ENCODE assay signal across 21 mouse cellular contexts in the genomic region with DNA sequence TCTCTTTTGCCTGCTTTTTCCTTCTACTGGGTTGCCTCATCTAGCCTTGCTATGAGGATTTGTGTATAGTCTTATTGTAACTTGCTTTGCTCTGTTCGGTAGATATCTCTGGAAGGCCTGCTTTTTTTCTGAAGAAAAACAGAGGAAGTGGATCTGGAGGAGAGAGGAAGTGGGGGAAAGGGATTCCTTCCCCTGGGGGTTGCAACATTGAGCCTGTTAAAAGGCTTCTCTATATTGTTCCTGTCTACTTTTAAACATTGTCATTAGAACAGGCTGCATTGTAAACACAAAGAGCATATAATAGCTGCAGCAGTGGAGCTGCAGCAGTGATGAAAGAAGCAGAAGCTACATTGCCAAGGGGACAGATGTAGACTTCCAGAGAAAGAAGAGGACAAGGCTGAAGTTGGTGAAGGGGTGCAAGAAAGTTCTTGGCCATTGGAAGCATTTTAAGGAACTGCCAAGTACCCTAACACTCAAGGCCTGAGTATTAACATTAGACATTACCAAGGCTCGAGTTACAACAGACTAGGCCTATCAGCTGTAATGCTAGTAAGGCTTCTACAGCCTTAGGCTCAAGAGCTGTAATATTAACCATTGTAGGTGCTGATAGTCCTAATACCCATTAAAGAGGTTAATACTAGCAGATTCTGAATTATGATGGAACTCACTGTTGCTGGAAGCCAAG. TPM values are rescaled to one million over a fixed set of nuclear protein-coding genes. Genes with fewer than 3 reads are reported as not detected.
"Had no signal": no experiment of that assay in that cellular context is flagged by ENCODE, and none has a peak within 500 bp of the region (broad histone marks: within the 10 kb centered on the region; RNA-seq: fewer than 3 reads in every experiment).

No protein-coding gene starts in this region.

- H3K36me3 ChIP-seq: kidney, embryonic 15.5 days; liver, embryonic 13.5 days; midbrain, embryonic 10.5 days; midbrain, embryonic 13.5 days; neural tube, embryonic 13.5 days had no signal

- DNase-seq: kidney, adult 2 months; kidney, postnatal 10 days; kidney, postnatal 36 days; layer of hippocampus, postnatal 36 days; liver, embryonic 13.5 days; lung, adult 2 months; lung, postnatal 36 days; retina, postnatal 1 day; right cerebral cortex, postnatal 25 days; spleen, adult 18-20 months; thymus, adult 18-20 months; thymus, postnatal 36 days had no signal

- H3K9me3 ChIP-seq: kidney, embryonic 15.5 days; liver, embryonic 13.5 days; megakaryocyte, embryonic 14.5 days; midbrain, embryonic 10.5 days; midbrain, embryonic 13.5 days; neural tube, embryonic 13.5 days had no signal

- ATAC-seq: midbrain, embryonic 13.5 days; midbrain, embryonic 16.5 days had no signal

- H3K4me1 ChIP-seq: kidney, embryonic 15.5 days; liver, embryonic 13.5 days; midbrain, embryonic 10.5 days; midbrain, embryonic 13.5 days; neural tube, embryonic 13.5 days had no signal

- H3K4me2 ChIP-seq: kidney, embryonic 15.5 days; liver, embryonic 13.5 days; midbrain, embryonic 13.5 days; neural tube, embryonic 13.5 days had no signal

- H3K27me3 ChIP-seq: kidney, embryonic 15.5 days; liver, embryonic 13.5 days; megakaryocyte, embryonic 14.5 days; midbrain, embryonic 13.5 days; neural tube, embryonic 13.5 days had no signal

- H3K27ac ChIP-seq: kidney, embryonic 15.5 days; left cerebral cortex, adult 2 months; liver, embryonic 13.5 days; midbrain, embryonic 10.5 days; midbrain, embryonic 13.5 days; neural tube, embryonic 13.5 days had no signal

- H3K4me3 ChIP-seq: kidney, embryonic 15.5 days; left cerebral cortex, adult 2 months; liver, embryonic 13.5 days; megakaryocyte, embryonic 14.5 days; midbrain, embryonic 10.5 days; midbrain, embryonic 13.5 days; myocyte; neural tube, embryonic 13.5 days had no signal

- H3K9ac ChIP-seq: kidney, embryonic 15.5 days; liver, embryonic 13.5 days; midbrain, embryonic 13.5 days; neural tube, embryonic 13.5 days had no signal

RNA-seq across cellular contexts. Expression of a gene that starts 44.9 kb away (rescaled TPM):
- total RNA-seq: monocyte, adult 5-6 weeks had no signal
